7 mouse cellular contexts compared by ENCODE assay signal in the genomic region with DNA sequence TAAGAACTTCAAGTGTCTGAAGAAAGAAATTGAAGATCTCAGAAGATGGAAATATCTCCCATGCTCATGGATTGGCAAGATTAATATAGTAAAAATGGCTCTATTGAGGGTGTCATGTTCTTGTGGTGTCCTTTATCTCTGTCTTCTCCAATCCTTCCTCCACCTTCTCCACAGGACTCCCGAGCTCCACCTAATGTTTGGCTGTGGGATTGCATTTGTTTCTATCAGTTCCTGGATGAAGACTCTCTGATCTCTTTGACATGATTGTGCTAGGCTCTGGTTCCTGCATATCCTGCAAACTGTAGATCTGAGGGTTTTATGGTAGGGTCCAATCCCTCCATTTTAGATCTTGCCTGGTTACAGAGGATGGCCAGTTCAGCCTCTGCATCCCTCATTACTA. TPM values are rescaled to one million over a fixed set of nuclear protein-coding genes. Genes with fewer than 3 reads are reported as not detected.
DNase-seq lines count a peak whose midpoint lies in the region; ATAC-seq and TF ChIP-seq lines count a peak whose summit lies in the region.
"Not testable (repeated sequence)": the region's sequence is repeated elsewhere in the genome, so short reads cannot be mapped to it uniquely, and the experiment has no call there.

No protein-coding gene starts in this region.

- peak; percentile 9; the same call in 1 of the 2 replicates for TF ChIP-seq CTCF in G1E (IDR thresholded peaks at IDR 0.05; ENCODE audit: low read depth, low read length)

- not testable (repeated sequence) for ATAC-seq in G1E (ENCODE audit: extremely low read depth, insufficient number of reproducible peaks, low FRiP score, poor library complexity, severe bottlenecking)

- H3K4me3 ChIP-seq in G1E (ENCODE audit: low read depth, low read length), result not testable (repeated sequence)

- not testable (repeated sequence) for H3K27me3 ChIP-seq in G1E (ENCODE audit: insufficient read depth, low read length)

- DNase-seq in G1E (ENCODE audit: low spot score), result not testable (repeated sequence)
- DNase-seq in adrenal gland, postnatal 36 days, result peak; percentile 44 to 61
- peak; percentile 10 for DNase-seq in embryo, embryonic 9.5 days (ENCODE audit: extremely low spot score)
- DNase-seq in induced T-regulatory cell, adult 2 months (ENCODE audit: low read depth), result peak; percentile 72
- peak; percentile 41 to 59 for DNase-seq in left cerebral cortex, adult 18-20 months (ENCODE audit: low spot score in 2 of 2)
- DNase-seq in lung, postnatal 14 days, result peak; percentile 55
- peak; percentile 14 to 69 for DNase-seq in spleen, postnatal 10 days (ENCODE audit: low spot score in 2 of 2)

- not testable (repeated sequence) for H3K4me1 ChIP-seq in G1E (ENCODE audit: insufficient read depth, low read depth, low read length)

- not testable (repeated sequence) for H3K9me3 ChIP-seq in G1E (replicated peaks)

- H3K36me3 ChIP-seq in G1E (replicated peaks), result not testable (repeated sequence)

RNA-seq across cellular contexts. Expression of a gene that starts 34.8 kb away (rescaled TPM):
- 20.1 and 23.3 TPM in 2 replicates for total RNA-seq in G1E (2014; fragmentation: Nextera tagmentation)
- 20.1 and 23.2 TPM in 2 replicates for total RNA-seq in G1E (2017)
- 3.8 and 4.4 TPM in 2 replicates for polyA plus RNA-seq in G1E (2012)
- total RNA-seq in adrenal gland, postnatal 36 days (2021), result 10 to 100 TPM; 31.4 to 46.4 TPM
- 10 to 100 TPM; 21.4 to 21.5 TPM for total RNA-seq in left cerebral cortex, adult 18-20 months (2021)
